Mouse (Mus musculus) cerebellum, adult 11 months (tissue): Measurements from ENCODE around the gene Pola2.
A peak's percentile ranks its signal among the peaks of the same experiment; 100 is the strongest.

Experiments
- DNase-seq: peaks from one replicate; pipeline ENCODE4 v3.0.0; 2022

Pola2 gene

DNA sequence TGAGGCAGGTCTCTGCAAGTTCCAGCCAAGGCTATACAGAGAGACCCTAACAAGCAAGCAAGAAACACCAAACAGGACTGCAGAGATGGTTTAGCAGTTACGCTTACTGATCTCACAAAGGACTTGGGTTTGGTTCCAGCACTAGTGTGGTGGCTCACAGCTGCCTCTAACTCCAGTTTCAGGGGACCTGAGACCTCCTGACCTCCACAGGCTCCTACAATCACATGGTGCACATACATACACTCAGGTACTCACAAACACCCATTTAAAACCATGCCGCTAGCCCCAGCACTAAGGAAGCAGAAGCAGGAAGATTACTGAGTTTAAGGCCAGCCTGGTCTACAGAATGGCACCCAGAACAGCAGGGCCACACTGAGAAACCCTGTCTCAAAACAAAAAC lies 802 bp upstream of the Pola2 start:
- no peak for DNase-seq

DNA sequence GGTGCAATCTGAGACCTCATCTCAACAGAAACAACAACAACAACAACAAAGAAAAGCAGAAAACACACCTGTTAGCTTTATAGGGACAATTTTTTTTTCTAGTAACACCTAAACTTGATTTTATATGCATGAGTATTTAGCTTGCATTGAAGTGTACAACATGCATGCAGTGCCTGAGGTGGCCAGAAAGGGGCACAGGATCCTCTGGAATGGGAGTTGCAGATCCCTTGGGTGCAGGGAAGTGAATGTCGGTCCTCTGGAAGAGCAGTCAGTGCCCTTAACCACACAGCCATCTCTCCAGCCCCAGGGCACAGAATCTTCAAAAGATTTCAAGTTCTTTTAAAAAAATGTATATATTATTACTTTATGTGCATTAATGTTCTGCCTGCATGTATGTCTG lies 1.4 kb downstream of the Pola2 start:
- DNase-seq, result no peak

DNA sequence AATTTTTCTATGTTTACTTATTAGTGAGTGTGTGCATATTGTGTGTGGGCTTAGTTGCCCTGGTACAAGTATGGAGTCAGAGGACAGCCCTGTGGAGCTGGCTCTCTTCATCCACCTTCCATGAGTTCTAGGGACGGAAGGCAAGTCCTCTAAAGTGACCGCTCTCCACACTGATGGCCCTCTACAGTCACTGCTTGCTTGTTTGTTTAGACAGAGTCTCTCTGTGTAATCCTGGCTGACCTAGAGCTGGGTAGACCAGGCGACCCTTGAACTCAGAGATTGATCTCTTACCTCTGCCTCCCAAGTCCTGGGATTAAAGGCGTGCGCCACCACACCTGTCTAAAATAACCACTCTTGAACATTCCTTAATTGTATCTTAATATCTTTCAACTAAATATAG lies 6.6 kb downstream of the Pola2 start:
- no peak for DNase-seq

DNA sequence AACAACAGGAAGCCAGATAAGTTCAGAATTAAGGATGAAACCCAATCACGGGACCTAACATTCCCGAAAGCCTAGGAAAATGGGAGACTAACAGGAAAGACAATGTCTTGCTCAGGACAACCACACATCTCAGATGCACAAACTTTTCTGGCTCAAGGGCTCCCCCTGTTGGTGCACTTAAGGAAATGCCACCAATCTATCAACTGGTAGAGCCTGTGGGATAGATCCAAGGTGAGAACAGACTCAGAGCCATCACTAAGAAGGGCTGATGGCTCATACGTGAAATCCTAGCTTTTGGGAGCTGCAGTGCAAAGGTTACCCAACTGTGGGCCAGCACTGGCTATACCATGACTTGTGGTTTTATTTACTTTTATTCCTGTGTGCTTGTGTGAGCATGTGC lies 7.3 kb downstream of the Pola2 start:
- peak; percentile 83 for DNase-seq

DNA sequence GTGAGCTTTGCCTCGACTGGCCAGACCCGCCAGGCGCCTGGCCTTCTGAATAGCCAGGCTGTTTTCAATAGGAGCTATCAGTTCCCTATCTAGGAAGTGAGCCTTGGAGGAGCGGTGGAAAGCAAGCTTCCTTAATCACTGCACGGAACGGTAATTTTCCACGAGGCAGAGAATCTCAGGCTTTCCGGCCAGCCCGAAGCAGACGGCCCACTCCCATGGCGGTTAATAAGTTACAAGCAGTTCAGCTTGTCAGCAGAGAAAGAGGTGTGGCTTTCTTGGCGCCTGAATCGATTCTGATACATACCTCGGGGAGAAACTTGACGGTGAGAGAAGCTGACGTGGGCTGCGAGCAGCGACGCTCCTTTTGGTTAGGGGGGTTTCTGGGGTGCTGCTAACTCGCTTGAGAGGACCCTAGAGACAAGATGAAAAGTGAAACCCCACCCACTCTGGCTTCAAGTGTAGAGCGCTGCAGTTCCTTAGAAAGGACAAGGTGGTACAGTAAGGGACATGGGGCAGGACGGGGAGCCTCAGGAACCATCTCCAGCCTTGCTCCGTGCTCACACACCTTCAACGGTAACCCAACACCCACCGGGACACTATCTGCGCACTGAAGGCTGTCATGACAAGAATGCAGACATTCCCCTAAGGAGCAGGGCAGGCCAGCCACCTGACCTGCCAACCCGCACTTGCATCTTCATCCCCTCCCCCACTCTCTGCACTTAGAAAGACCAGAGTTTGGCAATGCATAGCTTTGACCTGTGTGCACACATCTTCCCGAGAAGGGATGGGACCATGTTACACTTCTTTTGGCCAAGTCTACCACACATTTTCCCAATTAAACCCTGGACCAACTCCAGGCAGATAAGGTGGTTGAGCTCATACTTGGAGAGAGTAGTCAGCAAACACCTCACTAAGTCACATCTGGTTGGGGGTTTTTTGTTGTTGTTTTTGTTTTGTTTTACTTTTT lies 8.0 kb downstream of the Pola2 start:
- DNase-seq, result no peak

DNA sequence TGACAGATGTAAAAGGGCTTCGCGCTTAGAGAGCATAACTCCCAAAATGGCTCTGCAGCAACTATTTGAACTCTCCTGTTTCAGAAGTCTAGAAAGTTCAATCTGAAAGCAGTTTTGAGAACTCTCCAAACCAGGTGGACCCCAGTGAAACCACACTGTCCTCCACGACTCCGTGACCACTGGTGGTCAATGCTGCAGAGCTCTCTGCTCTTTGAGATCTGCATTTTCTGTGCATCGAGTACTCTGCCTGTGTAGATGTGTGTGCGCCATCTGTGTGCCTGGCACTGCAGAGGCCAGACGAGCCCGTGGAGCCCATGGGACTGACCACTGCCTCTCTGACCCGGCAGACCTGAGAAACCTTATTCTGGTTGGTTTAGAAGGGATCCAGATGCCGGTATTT lies 9.1 kb downstream of the Pola2 start:
- DNase-seq, result no peak

DNA sequence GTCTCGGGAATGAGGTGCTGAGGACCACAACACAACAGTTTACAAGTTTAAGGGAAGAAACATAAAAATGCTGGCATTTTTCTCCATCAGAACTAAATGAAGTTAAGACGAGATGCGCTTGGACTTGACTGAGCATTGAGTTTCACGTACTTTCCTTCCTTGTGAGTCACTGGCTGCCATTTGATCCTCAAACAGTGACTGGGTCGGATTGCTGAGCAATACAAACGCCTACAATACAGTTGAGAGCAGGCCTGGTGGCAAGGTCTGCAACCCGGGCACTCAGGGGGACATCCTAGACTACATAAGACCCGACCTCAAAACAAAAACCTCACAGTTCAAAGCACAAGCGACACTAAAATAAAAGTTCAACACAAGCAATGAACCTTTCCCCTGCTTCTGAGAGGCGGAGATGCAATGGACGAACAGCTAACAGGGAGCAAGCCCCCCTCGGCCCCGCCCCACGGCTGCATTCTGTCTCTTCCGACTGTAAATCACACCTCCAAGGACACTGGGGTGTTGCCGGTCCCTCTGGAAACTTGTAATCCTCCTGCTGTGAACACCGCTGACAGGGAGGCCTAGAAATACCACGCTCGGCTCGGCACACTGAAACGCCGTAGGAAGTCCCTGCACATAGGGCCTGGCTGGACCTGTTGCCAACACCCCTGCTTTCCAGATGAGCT lies 9.8 kb downstream of the Pola2 start:
- no peak for DNase-seq

DNA sequence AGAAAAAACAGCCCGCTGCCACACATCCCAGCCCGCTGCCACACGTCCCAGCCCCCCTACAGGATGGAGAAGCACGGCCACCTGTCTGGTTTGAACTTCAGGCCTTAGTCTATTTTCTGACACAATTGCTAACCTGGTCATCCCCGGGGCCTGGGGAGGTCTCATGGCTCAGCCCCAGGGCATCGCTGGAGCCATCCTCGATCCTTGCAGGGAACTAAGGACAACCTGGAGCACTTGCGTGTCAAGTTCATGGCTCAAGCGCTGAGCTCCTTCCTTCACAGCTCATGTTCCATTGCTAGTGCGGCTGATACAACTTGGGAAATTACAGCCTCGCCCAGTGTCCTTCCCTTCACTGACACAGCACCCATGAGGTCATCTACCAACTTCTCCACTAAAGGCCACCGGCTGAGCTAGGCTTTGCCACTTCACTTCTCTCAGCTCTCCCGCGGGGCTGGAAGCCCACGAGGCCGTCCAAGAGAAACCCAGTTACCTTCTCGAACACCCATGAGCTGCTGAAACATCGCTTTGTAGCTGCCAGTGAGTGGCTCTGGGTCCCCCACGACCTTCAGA lies 10.7 kb downstream of the Pola2 start:
- no peak for DNase-seq

DNA sequence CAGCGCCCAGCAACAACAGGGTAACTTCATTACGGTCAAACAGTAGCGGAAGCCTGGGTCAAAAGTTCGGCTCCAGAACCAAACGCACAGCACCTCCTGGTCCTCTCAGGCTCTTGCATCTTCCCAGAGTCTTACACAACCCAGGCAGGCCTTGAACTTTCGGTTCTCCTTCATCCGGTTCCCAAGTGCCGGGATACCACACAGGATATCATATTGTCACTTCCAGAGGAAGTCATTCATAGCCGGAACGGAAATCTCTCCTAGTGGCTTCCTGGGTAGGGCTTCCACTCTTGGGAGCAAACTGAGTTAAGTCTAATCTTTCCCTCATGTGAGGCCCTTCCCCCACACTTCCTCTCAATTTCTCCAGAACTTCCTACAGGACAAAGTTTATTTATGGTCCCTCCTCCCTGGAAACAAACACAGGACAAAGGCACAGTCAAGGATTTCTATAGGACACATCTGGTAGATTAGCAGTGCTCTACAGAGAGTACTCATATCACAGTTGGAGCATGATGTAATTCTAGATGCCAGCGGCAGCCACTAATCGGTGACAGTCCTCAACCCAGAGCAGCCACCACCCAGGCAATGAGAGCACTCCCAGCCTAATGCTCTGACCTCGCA lies 11.8 kb downstream of the Pola2 start:
- no peak for DNase-seq

DNA sequence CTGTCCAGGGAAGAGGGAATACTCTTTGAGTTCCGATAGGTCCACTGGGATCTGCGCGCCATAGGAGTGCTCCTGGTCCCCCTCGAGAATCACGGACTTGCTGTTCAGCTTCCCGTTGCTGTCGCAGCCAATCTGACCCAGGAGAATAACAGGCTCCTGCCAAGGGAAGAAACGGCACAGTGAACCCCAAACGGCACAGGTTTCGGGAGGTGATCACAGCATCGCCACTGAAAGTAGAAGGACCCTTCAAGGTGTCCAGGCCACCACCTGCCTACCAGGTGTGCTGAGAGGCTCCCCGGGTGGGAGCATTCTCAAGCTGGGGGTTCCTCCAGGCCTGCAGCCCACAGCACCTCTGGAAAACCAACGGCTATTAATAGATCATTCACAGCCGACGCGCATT lies 12.4 kb downstream of the Pola2 start:
- no peak for DNase-seq

DNA sequence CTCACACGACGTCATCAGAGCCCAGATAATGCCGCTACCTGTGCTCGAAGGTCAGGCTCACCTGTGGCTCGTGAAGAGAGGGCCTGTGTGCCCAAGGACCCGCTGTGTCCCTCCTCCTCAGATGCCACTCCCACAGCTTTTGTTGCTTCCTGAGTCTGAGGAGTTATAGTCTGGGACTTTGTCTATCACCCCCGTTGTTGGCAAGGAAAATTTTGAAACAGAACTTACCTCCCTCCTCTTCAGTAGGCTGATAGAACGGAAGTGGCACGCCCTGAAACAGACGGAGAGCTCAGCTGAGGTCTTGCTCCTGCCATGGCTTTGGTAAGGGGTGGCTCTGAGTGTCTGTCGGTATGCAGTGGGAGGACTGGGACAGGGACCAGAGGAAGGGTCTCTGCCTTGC lies 13.8 kb downstream of the Pola2 start:
- no peak for DNase-seq

DNA sequence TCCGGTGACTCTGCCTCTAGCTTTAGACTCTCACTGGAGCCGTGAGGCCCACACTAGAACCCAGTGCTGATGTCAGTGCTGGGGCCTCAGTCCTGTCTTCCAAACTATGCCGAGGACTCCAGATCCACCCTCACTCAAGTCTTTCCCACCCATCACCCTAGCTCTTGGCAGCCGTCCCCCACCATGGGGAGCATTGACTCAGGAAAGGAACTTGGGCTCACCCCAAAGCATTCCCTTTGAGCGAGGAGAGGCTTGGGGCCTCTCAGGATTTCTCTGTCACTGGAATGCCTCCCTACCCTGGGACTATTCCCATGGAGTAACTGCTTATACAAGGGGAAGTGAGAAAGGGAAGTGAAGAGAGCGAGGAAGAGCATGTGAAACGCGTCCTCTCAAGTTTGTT lies 18.1 kb downstream of the Pola2 start:
- no peak for DNase-seq

DNA sequence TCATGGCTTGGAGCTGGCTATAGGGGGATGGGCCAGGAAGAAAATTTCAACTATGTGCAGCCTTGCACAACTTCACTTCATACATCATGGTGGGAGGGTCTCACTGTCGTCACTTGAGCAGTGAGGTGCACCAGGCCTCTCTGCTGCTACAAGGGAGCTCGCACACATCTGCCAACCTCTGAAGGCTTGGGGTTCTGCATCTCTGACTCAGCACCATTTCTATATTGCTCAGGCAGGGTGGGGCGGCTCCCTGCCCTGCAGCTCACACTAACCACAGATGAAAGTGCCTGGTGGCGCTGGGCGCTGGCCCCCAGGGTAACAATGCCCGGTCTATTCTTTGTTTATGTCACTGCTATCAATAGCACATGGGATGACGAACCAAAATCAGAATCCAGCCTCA lies 19.0 kb downstream of the Pola2 start:
- no peak for DNase-seq

DNA sequence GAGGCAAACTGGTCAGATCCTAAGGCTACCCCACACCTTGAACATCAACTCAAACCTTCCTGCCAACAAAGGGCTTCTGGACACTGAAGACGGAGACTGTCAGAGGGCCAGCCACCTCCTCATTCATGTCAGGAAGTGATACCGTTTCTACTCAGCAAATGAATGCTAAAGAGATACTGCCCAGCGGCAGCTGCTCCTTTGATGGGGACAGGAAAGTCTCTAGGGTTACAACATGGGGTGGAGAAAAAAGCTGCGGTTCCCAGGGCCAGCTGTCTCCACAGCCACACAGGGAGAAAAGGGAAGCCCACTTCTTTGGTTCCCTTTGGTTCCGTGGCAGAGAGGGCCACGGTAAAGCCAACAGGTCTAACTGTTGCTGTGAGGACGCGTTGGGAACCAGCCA lies 19.9 kb downstream of the Pola2 start:
- no peak for DNase-seq

DNA sequence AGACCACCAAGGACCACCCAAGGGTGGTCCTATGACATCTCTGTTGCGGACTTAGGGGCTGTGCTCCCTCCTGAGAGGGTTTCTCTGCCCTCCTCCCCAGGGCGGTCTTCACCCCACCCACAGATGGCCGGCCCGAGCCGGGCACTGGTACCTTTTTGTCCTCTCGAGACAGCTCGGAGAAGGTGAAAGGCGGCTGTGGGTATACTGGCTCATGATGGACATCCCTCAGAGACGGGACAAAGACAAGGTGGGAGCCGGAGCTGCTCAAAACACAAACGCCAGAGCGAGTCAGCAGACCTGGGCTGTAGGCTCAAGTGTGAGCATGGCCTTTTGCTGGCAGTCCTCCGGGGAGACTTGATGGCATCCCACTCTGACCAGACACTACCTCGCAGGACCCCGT lies 20.6 kb downstream of the Pola2 start:
- DNase-seq, result no peak

DNA sequence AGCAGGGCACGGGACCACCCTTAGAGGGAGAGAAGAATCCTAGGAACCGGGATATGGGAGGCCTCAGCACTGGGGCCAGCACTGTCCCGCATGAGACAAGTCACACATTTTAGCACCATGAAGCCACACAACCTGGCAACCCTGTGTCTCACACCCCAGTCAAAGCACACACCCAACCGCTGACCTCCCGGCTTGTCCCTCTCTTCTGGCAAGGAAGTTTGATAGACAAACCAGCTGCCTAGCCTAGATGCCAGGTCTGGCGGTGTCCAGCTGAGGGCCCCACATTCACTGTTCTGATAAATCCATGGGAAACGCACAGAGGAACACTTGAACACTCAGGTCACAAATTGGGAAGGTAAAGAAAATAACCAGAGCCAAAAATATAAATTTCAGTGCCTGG lies 21.4 kb downstream of the Pola2 start:
- no peak for DNase-seq

DNA sequence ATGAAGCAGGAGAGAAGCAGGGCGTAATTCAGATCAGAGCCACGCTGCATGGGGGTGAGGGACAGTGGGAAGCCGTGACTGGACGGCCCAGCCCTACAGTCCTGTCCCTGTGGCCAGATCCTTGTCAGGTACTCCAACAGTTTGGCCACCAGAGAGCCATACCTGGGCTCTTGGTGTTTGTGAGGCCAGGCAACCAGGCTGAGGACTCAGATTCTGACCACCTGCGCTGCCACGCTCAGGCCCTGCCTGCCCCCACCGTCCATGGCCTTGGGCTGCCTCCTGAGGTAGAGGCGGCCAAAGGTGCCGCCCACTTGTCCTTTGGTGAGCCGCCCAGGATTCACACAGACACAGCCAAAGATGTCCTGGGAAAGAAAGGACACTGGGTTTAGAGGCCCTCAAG lies 23.3 kb downstream of the Pola2 start:
- no peak for DNase-seq

DNA sequence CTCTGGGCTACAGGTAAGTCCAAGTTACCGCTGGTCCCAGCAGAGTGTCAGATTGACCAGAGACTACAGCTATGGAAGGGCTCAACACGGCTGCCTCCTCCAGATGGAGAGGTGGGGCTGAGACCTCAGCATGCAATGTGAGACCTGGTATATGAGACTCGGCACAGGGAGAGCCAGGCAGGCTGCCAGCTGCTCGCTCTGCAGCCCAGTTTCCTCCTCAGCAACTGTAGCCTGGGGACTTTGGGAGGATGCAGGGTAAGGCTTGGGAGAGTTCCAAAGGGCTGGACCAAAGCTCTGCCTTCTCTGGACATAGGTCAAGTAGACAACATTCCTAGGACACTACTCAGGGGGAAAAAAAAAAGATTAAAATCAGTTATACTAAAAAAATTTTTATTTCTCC lies 23.8 kb downstream of the Pola2 start:
- peak; percentile 88 for DNase-seq

DNA sequence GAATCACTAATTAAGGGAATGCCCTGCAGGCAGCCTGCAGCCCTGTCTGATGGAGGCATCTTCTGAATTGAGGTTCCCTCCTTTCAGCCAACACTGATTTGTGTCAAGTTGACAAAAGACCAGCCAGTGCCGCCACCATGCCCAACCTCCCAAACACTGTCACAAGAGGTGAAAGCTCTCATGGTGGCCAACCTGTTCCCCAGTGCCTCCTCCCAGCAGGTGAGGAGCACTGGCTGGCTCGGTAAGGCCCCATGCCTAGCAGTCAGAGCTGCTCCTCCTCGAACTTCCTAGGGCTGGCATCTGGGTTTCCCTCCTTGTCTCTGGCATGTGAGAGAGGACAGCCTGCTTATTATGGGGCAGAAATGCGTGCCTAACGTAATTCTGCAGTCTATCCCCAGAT lies 24.3 kb downstream of the Pola2 start:
- no peak for DNase-seq

DNA sequence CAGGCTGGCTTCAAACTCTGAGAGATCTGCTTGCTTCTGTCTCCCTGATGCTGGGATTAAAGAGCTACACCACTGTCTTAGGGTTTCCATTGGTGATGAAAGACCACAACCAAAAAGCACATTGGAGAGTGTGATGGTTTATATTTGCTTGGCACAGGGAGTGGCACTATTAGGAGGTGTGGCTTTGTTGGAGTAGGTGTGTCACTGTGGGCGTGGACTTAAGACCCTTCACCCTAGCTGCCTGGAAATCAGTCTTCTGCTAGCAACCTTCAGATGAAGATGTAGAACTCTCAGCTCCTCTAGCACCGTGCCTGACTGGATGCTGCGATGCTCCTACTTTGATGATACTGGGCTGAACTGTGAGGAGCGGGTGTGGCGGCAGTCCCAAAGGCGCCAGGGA lies 25.5 kb downstream of the Pola2 start:
- no peak for DNase-seq

DNA sequence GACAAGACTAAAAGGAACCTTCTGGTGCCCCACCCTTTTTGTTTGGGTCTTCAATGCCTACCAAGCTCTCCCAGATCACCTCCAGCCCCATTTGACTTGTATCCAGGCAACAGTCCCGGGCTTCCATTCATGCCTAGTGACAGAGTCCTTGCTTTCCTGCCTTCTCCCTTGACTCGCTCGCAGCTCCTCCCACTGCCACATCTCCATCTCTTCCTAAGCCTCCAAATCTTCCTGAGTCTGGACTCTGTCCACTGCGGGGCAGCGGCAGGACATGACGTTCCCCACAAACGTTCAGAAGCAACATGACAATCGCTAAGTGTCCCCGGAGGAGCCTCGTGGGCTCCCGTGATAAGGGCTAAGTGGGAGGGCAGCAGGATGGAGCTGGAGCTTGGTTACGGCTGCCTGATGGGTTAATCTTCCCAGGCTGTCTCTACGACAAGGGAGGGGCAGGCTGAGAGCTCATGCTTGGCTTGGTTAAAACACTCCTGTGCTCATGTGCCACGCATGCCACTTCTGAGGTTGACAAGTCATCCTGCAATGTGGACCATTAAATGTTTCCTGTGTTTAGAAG lies 26.1 kb downstream of the Pola2 start:
- DNase-seq, result no peak

DNA sequence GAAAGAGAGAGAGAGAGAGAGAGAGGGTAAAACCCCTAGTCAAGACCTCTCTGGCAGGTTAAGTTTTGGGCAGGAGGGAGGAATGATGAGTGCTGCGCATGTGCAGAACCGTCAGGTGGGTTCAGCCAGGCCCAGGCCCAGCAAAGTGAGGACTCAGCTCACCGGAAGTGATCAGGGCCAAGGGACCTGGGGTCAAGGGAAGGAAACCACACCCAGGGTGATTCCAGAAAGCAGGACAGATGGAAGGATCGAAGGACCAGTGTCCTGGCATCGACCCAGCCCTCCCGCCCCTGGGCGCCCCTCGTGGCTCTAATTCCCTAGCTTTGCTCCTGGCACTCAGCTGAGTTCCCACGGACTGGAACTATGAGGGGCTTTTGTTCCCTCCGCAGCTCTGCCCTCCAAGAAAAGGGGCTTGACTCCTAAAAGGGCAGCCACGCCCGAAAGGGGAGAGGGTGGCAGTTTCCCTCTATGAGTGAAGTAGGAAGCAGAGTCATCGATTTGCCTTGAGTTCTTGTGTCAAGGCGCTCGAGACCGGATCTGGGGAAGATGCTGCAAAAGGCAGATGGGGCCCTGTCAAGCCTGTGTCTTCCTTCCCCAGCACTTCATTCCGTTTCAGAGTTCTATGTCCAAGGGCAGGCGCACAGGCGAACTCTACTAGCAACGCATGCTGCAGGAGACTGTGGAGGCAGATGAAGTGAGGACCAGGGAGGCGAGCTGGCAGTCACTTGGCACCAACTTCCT lies 26.7 kb downstream of the Pola2 start:
- no peak for DNase-seq

DNA sequence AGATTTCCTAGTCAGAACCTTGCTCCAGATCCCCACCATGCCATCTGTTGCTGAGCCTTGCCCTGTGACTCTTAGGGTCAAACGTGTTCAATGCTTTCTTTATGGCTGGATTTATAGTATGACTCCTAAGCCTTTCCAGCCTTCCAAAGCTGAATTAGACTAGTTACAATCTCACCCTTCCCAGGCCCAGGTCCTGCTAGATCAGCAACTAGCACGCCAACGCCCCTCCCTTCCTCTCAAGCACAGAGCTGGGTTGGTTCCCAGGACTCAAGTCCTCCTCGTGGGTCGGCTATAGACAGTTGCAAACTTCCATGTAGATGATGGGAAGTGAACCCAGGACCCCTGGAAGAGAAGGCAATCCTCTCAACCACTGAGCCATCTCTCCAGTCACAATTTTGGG lies 28.3 kb downstream of the Pola2 start:
- DNase-seq, result no peak
